Mouse (Mus musculus): ENCODE data around the gene Pglyrp2. TPM values are rescaled to one million over a fixed set of nuclear protein-coding genes. Genes with fewer than 3 reads are reported as not detected.

Pglyrp2 gene
- not detected in 2 replicates for polyA plus RNA-seq (2016; fragmentation: Nextera tagmentation; extraction: Ambion mirVana)

- ATAC-seq (ENCODE audit: low FRiP score, low read depth), result no peak
- H3K9me3 ChIP-seq, result no peaks in the 10 kb centered on the region
Observed at GRCm38 (mm10) chr17:32424034-32424433, at the start of gene Pglyrp2. TSS of gene Pglyrp2 (minus strand) at chr17:32424167.

GRCm38 (mm10) chr17:32472176-32472575 is 48.2 kb upstream of the Pglyrp2 start:
- Histone ChIP-seq H3K27ac (no peak overlapping the region), H3K9ac (no peak overlapping the region), H3K4me3 (no peak overlapping the region), H3K9me3 (no peaks in the 10 kb centered on the region), H3K4me2 (replicated peaks) (no peak overlapping the region), H3K4me1 (no peaks in the 10 kb centered on the region), H3K36me3 (no peaks in the 10 kb centered on the region), H3K27me3 (replicated peaks) (no peaks in the 10 kb centered on the region)
- no peak for ATAC-seq (ENCODE audit: low FRiP score, low read depth)
- 65% methylated on average over 7 of the region's 7 CpGs for WGBS

More at GRCm38 (mm10) chr17:32424034-32424433, at the start of gene Pglyrp2:
- 0 out of 2 replicates have a peak, but pooled peaks cover 3% of the 10 kb centered on the region for H3K27me3 ChIP-seq (replicated peaks)
- H3K9ac ChIP-seq, result no peak within 1 kb of the TSS
- no peaks in the 10 kb centered on the region for H3K36me3 ChIP-seq
- H3K27ac ChIP-seq, result no peak within 1 kb of the TSS
- whole genome bisulfite sequencing, result 83% methylated on average over 2 of the region's 2 CpGs
- no peak within 1 kb of the TSS for H3K4me3 ChIP-seq
- H3K4me2 ChIP-seq (replicated peaks), result no peak within 1 kb of the TSS
- no peaks in the 10 kb centered on the region for H3K4me1 ChIP-seq

- H3K36me3 ChIP-seq, result no peaks in the 10 kb centered on the region
- no peak overlapping the region for H3K4me3 ChIP-seq
- ATAC-seq (ENCODE audit: low FRiP score, low read depth), result no peak
- H3K27me3 ChIP-seq (replicated peaks), result no peaks in the 10 kb centered on the region
- H3K4me2 ChIP-seq (replicated peaks), result no peak overlapping the region
- H3K9ac ChIP-seq, result no peak overlapping the region
- no peaks in the 10 kb centered on the region for H3K4me1 ChIP-seq
- H3K27ac ChIP-seq, result no peak overlapping the region
- no peaks in the 10 kb centered on the region for H3K9me3 ChIP-seq
- 86% methylated on average over 4 of the region's 4 CpGs for WGBS
Observed at GRCm38 (mm10) chr17:32470795-32471194, 46.8 kb upstream of the Pglyrp2 start.

- H3K36me3 ChIP-seq, result no peaks in the 10 kb centered on the region
- WGBS, result 52% methylated on average over 7 of the region's 7 CpGs
- H3K9me3 ChIP-seq, result no peaks in the 10 kb centered on the region
- no peak for ATAC-seq (ENCODE audit: low FRiP score, low read depth)
- no peaks in the 10 kb centered on the region for H3K4me1 ChIP-seq
- no peak overlapping the region for H3K9ac ChIP-seq
- no peaks in the 10 kb centered on the region for H3K27me3 ChIP-seq (replicated peaks)
- no peak overlapping the region for H3K27ac ChIP-seq
- no peak overlapping the region for H3K4me2 ChIP-seq (replicated peaks)
- H3K4me3 ChIP-seq, result no peak overlapping the region
Observed at GRCm38 (mm10) chr17:32468494-32468893, 44.5 kb upstream of the Pglyrp2 start.

GRCm38 (mm10) chr17:32454997-32455396 is 31.0 kb upstream of the Pglyrp2 start:
- H3K27me3 ChIP-seq (replicated peaks), result peaks cover 5% of the 10 kb centered on the region; the same call in 1 of the 2 replicates
- no peak overlapping the region for H3K9ac ChIP-seq
- H3K36me3 ChIP-seq, result no peaks in the 10 kb centered on the region
- no peaks in the 10 kb centered on the region for H3K9me3 ChIP-seq
- WGBS, result 62% methylated on average over 2 of the region's 2 CpGs
- no peak overlapping the region for H3K4me2 ChIP-seq (replicated peaks)
- no peak for ATAC-seq (ENCODE audit: low FRiP score, low read depth)
- no peak overlapping the region for H3K27ac ChIP-seq
- peaks cover 6% of the 10 kb centered on the region for H3K4me1 ChIP-seq
- no peak overlapping the region for H3K4me3 ChIP-seq

GRCm38 (mm10) chr17:32454188-32454587 is 30.2 kb upstream of the Pglyrp2 start:
- WGBS, result 80% methylated on average over 4 of the region's 4 CpGs
- Histone ChIP-seq H3K27ac (no peak overlapping the region), H3K9me3 (no peaks in the 10 kb centered on the region), H3K36me3 (no peaks in the 10 kb centered on the region), H3K4me1 (peaks cover 6% of the 10 kb centered on the region), H3K4me2 (replicated peaks) (no peak overlapping the region), H3K27me3 (replicated peaks) (peaks cover 5% of the 10 kb centered on the region; the same call in 1 of the 2 replicates), H3K4me3 (no peak overlapping the region), H3K9ac (no peak overlapping the region)
- ATAC-seq (ENCODE audit: low FRiP score, low read depth), result no peak

GRCm38 (mm10) chr17:32452482-32452881 is 28.5 kb upstream of the Pglyrp2 start, which contains the start of gene Cyp4f39:
TSS of gene Cyp4f39 (plus strand) at chr17:32452723.
- H3K27ac ChIP-seq, result no peak within 1 kb of the TSS
- H3K9ac ChIP-seq, result peak within 1 kb of the TSS; percentile 29; the same call in 1 of the 2 replicates
- H3K4me2 ChIP-seq (replicated peaks), result peak within 1 kb of the TSS; percentile 67
- H3K4me3 ChIP-seq, result peak within 1 kb of the TSS; percentile 11
- H3K4me1 ChIP-seq, result peaks cover 6% of the 10 kb centered on the region
- no peaks in the 10 kb centered on the region for H3K36me3 ChIP-seq
- no peak for ATAC-seq (ENCODE audit: low FRiP score, low read depth)
- 2% methylated on average over 19 of the region's 19 CpGs for WGBS
- peaks cover 5% of the 10 kb centered on the region; the same call in 1 of the 2 replicates for H3K27me3 ChIP-seq (replicated peaks)
- H3K9me3 ChIP-seq, result peaks cover 2% of the 10 kb centered on the region; the same call in 1 of the 2 replicates

GRCm38 (mm10) chr17:32450844-32451537 is 27.0 kb upstream of the Pglyrp2 start:
- Histone ChIP-seq H3K9ac (no peak overlapping the region), H3K4me3 (no peak overlapping the region), H3K4me1 (peaks cover 6% of the 10 kb centered on the region), H3K27me3 (replicated peaks) (peaks cover 5% of the 10 kb centered on the region; the same call in 1 of the 2 replicates), H3K36me3 (no peaks in the 10 kb centered on the region), H3K27ac (no peak overlapping the region), H3K9me3 (peaks cover 6% of the 10 kb centered on the region; the same call in 1 of the 2 replicates), H3K4me2 (replicated peaks) (no peak overlapping the region)
- no peak for ATAC-seq (ENCODE audit: low FRiP score, low read depth)
- WGBS, result 55% methylated on average over 2 of the region's 2 CpGs

- H3K4me1 ChIP-seq, result peaks cover 6% of the 10 kb centered on the region
- peaks cover 6% of the 10 kb centered on the region; the same call in 1 of the 2 replicates for H3K9me3 ChIP-seq
- 94% methylated on average over 1 of the region's 1 CpGs for WGBS
- no peak overlapping the region for H3K4me3 ChIP-seq
- H3K36me3 ChIP-seq, result no peaks in the 10 kb centered on the region
- H3K4me2 ChIP-seq (replicated peaks), result no peak overlapping the region
- ATAC-seq (ENCODE audit: low FRiP score, low read depth), result no peak
- H3K9ac ChIP-seq, result no peak overlapping the region
- H3K27me3 ChIP-seq (replicated peaks), result peaks cover 5% of the 10 kb centered on the region; the same call in 1 of the 2 replicates
- H3K27ac ChIP-seq, result no peak overlapping the region
Observed at GRCm38 (mm10) chr17:32449042-32449441, 25.1 kb upstream of the Pglyrp2 start.

- ATAC-seq (ENCODE audit: low FRiP score, low read depth), result no peak
- Histone ChIP-seq H3K36me3 (no peaks in the 10 kb centered on the region), H3K9ac (no peak overlapping the region), H3K4me2 (replicated peaks) (no peak overlapping the region), H3K27ac (no peak overlapping the region), H3K27me3 (replicated peaks) (no peaks in the 10 kb centered on the region), H3K9me3 (peaks cover 6% of the 10 kb centered on the region; the same call in 1 of the 2 replicates), H3K4me3 (no peak overlapping the region), H3K4me1 (no peaks in the 10 kb centered on the region)
Observed at GRCm38 (mm10) chr17:32447195-32447594, 23.2 kb upstream of the Pglyrp2 start.

- Histone ChIP-seq H3K27me3 (replicated peaks) (no peaks in the 10 kb centered on the region), H3K4me3 (no peak overlapping the region), H3K27ac (no peak overlapping the region), H3K4me1 (no peaks in the 10 kb centered on the region), H3K9me3 (peaks cover 6% of the 10 kb centered on the region; the same call in 1 of the 2 replicates), H3K36me3 (no peaks in the 10 kb centered on the region), H3K9ac (no peak overlapping the region), H3K4me2 (replicated peaks) (no peak overlapping the region)
- 81% methylated on average over 5 of the region's 5 CpGs for WGBS
- ATAC-seq (ENCODE audit: low FRiP score, low read depth), result no peak
Observed at GRCm38 (mm10) chr17:32445016-32445415, 21.0 kb upstream of the Pglyrp2 start.

GRCm38 (mm10) chr17:32443245-32443644 is 19.3 kb upstream of the Pglyrp2 start:
- Histone ChIP-seq H3K27ac (no peak overlapping the region), H3K27me3 (replicated peaks) (no peaks in the 10 kb centered on the region), H3K4me1 (no peaks in the 10 kb centered on the region), H3K9ac (no peak overlapping the region), H3K4me2 (replicated peaks) (no peak overlapping the region), H3K9me3 (peaks cover 6% of the 10 kb centered on the region; the same call in 1 of the 2 replicates), H3K36me3 (no peaks in the 10 kb centered on the region), H3K4me3 (no peak overlapping the region)
- no peak for ATAC-seq (ENCODE audit: low FRiP score, low read depth)
- 81% methylated on average over 6 of the region's 6 CpGs for WGBS
